Mouse (Mus musculus): ENCODE results near the gene Rrn3. TPM values are rescaled to one million over a fixed set of nuclear protein-coding genes. Genes with fewer than 3 reads are reported as not detected.
"Not testable (repeated sequence)": the region's sequence is repeated elsewhere in the genome, so short reads cannot be mapped to it uniquely, and the experiment has no call there.

Rrn3 gene
- polyA plus RNA-seq (2015; fragmentation: Nextera tagmentation; extraction: Ambion mirVana), result 88.3 and 96.1 TPM in 2 replicates

DNA sequence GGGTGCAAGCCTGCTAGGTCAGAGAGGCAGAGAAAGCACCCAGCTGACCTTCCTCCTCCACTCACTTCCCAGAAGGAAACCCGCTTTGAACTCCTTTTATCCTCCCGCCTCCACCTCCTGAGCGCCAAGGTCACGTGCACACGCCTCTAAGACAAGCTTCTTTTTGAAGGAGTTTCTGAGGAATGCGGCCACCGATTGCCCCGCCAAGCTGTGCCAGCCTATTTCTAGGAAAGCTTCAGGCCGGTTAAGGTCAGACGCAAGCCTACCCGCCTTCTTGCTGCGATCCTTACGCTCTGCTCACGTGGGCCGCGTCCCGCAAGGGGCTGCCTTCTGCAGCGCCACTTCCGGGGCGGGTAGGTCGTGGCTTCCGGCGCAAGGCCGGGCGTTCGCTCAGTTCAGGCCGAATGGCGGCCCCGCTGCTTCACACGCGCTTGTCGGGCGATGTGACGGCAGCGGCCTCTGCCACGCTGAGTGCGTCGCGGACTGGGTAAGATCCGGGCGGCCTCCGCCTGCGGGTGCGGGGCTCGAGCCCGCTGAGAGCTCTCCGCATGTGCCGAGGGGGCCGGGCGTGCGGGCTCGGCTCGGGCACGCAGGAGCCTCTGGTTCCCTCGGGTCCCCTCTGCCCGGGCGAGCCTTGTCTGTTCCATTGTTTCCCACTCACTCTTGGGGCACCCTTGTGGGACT lies at the start of gene Rrn3:
TSS of gene Rrn3 (plus strand) at position 356 of the 684 bp plus-strand sequence.
- under 1% methylated on average over 57 of the region's 57 CpGs for WGBS
- H3K36me3 ChIP-seq (ENCODE audit: control insufficient read depth, insufficient read depth, low read length), result peaks cover 8% of the 10 kb centered on the region
- peak within 1 kb of the TSS; percentile 94 for H3K4me3 ChIP-seq (ENCODE audit: low read depth, low read length)
- peak within 1 kb of the TSS; percentile 86 for H3K27ac ChIP-seq (ENCODE audit: low read length)
- peaks cover 18% of the 10 kb centered on the region for H3K4me1 ChIP-seq (ENCODE audit: control insufficient read depth, insufficient read depth, low read length)
- peak; percentile 100 for ATAC-seq
- H3K27me3 ChIP-seq (ENCODE audit: control insufficient read depth, insufficient read depth, low read depth, low read length), result no peaks in the 10 kb centered on the region
- no peaks in the 10 kb centered on the region for H3K9me3 ChIP-seq (replicated peaks; ENCODE audit: control insufficient read depth, low read length, poor library complexity, severe bottlenecking)
- H3K9ac ChIP-seq (ENCODE audit: low read depth, low read length), result peak within 1 kb of the TSS; percentile 94
- H3K4me2 ChIP-seq (ENCODE audit: low read length), result peak within 1 kb of the TSS; percentile 68

DNA sequence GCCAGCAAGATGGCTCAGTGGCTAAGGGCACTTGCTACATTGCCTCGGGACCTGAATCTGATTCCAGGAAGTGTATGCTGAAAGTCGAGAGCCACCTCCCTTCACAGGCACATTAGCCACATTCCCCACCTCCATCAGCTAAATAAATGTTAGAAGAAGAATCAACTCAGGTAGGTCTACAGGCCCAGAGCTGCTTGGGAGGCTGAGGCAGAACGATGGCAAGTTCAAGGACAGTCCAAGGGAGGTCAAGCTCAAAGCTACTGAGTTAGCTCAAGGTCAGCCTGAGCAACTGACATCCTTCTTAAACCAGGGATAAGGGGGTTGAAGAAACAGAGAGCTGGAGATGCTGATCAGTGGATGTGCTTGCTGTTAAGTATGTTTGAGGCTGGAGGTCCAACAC lies 47.7 kb upstream of the Rrn3 start:
- Histone ChIP-seq H3K4me1 (ENCODE audit: control insufficient read depth, insufficient read depth, low read length) (no peaks in the 10 kb centered on the region), H3K4me2 (ENCODE audit: low read length) (no peak overlapping the region), H3K27ac (ENCODE audit: low read length) (no peak overlapping the region), H3K36me3 (ENCODE audit: control insufficient read depth, insufficient read depth, low read length) (no peaks in the 10 kb centered on the region), H3K9ac (ENCODE audit: low read depth, low read length) (no peak overlapping the region), H3K9me3 (replicated peaks; ENCODE audit: control insufficient read depth, low read length, poor library complexity, severe bottlenecking) (no peaks in the 10 kb centered on the region), H3K27me3 (ENCODE audit: control insufficient read depth, insufficient read depth, low read depth, low read length) (no peaks in the 10 kb centered on the region), H3K4me3 (ENCODE audit: low read depth, low read length) (no peak overlapping the region)
- 81% methylated on average over 3 of the region's 3 CpGs for WGBS
- no peak for ATAC-seq

DNA sequence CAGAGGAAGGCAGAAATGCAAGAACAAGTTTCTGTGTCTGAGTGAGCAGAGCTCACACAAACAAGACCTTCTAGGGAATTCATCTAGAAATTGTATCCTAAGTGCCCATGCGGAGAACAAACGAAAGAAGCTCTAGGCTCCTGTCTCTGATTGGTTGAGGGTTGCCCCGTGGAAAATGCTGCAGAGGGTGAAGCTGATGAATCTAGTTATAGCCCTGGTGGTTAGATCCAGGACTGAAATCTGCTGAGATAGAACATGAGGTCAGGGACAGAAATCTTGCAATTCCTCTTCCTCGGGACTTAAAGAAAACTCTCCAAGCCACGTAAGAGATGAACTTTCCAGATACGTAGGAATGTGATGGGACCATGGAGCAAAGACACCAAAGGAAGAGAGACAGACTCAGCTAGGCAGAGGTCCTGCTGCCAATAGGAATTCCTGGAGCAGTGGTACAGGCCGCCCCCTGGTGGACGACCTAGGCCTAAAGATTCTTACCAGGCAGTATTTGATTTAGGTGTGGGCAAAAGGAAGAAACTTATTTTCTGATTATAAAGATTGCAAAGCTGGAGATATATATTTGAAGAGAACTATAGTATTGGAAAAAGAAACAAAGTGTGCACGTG lies 46.9 kb upstream of the Rrn3 start:
- ATAC-seq, result no peak
- no peaks in the 10 kb centered on the region for H3K36me3 ChIP-seq (ENCODE audit: control insufficient read depth, insufficient read depth, low read length)
- no peak overlapping the region for H3K4me2 ChIP-seq (ENCODE audit: low read length)
- H3K27ac ChIP-seq (ENCODE audit: low read length), result no peak overlapping the region
- H3K9me3 ChIP-seq (replicated peaks; ENCODE audit: control insufficient read depth, low read length, poor library complexity, severe bottlenecking), result no peaks in the 10 kb centered on the region
- H3K27me3 ChIP-seq (ENCODE audit: control insufficient read depth, insufficient read depth, low read depth, low read length), result no peaks in the 10 kb centered on the region
- no peak overlapping the region for H3K9ac ChIP-seq (ENCODE audit: low read depth, low read length)
- 25% methylated on average over 9 of the region's 9 CpGs for WGBS
- H3K4me1 ChIP-seq (ENCODE audit: control insufficient read depth, insufficient read depth, low read length), result no peaks in the 10 kb centered on the region
- no peak overlapping the region for H3K4me3 ChIP-seq (ENCODE audit: low read depth, low read length)

DNA sequence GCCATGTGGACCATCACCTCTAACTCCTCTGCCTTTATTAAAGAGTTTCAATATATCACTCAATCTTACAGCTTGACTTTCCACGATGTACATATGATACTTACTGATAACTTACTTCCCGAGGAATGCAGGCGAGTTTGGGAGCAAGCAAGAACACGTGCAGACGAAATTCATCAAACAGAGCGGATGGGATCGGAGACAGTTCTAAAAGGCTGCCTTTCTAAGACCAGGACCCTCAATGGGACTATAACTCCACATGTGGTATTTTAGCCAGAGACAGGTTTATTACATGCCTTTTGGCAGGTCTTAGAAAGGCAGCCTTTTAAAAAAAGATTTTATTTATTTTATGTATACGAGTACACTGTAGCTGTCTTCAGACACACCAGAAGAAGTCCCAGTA lies 44.5 kb upstream of the Rrn3 start:
- no peaks in the 10 kb centered on the region for H3K36me3 ChIP-seq (ENCODE audit: control insufficient read depth, insufficient read depth, low read length)
- no peak overlapping the region for H3K9ac ChIP-seq (ENCODE audit: low read depth, low read length)
- no peaks in the 10 kb centered on the region for H3K9me3 ChIP-seq (replicated peaks; ENCODE audit: control insufficient read depth, low read length, poor library complexity, severe bottlenecking)
- WGBS, result 89% methylated on average over 8 of the region's 8 CpGs
- H3K4me3 ChIP-seq (ENCODE audit: low read depth, low read length), result no peak overlapping the region
- no peaks in the 10 kb centered on the region for H3K27me3 ChIP-seq (ENCODE audit: control insufficient read depth, insufficient read depth, low read depth, low read length)
- no peak overlapping the region for H3K4me2 ChIP-seq (ENCODE audit: low read length)
- no peak for ATAC-seq
- no peak overlapping the region for H3K27ac ChIP-seq (ENCODE audit: low read length)
- no peaks in the 10 kb centered on the region for H3K4me1 ChIP-seq (ENCODE audit: control insufficient read depth, insufficient read depth, low read length)

DNA sequence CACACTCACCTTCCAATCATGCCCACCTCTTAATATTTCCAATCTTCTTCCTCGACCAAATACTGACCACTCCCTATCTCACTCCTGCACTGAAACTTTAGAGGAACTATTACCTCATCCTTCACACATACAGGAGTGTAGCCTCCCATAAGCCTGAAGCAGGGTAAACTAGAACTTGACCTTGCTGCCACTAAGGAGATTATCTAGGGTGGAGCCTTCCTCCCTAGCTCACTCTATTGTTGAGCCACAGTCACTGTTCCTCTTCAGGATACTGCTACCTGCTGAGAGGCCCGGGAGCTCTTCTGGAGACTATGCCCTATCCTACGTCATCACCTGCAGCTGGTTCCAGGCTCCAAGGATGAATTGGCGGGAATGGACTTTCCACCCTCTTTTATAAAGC lies 41.5 kb upstream of the Rrn3 start:
- not testable (repeated sequence) for H3K4me3 ChIP-seq (ENCODE audit: low read depth, low read length); H3K27me3 ChIP-seq (ENCODE audit: control insufficient read depth, insufficient read depth, low read depth, low read length); H3K4me2 ChIP-seq (ENCODE audit: low read length); H3K27ac ChIP-seq (ENCODE audit: low read length); H3K4me1 ChIP-seq (ENCODE audit: control insufficient read depth, insufficient read depth, low read length); H3K9ac ChIP-seq (ENCODE audit: low read depth, low read length); ATAC-seq; H3K36me3 ChIP-seq (ENCODE audit: control insufficient read depth, insufficient read depth, low read length); H3K9me3 ChIP-seq (replicated peaks; ENCODE audit: control insufficient read depth, low read length, poor library complexity, severe bottlenecking)
- WGBS, result 59% methylated on average over 4 of the region's 4 CpGs

DNA sequence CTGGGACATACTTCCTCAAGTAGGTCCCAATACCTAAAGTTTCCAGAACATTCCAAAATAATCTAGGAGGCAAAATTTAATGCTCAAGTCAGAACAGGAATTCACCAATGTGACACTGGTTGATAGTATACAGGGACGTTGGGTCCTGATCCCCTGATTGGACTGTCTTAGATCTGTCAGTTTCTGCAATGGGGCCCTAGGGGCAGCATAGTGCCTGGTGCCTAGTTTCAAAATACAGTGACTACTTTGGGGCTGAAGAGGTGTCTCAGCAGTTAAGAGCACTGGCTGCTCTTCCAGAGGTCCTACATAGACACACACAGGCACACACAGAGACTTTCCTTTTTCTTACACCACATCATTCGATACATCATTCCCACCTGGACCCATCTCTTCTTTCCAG lies 39.7 kb upstream of the Rrn3 start:
- Histone ChIP-seq H3K36me3 (ENCODE audit: control insufficient read depth, insufficient read depth, low read length) (no peaks in the 10 kb centered on the region), H3K4me1 (ENCODE audit: control insufficient read depth, insufficient read depth, low read length) (no peaks in the 10 kb centered on the region), H3K4me2 (ENCODE audit: low read length) (no peak overlapping the region), H3K27ac (ENCODE audit: low read length) (no peak overlapping the region), H3K9me3 (replicated peaks; ENCODE audit: control insufficient read depth, low read length, poor library complexity, severe bottlenecking) (no peaks in the 10 kb centered on the region), H3K4me3 (ENCODE audit: low read depth, low read length) (no peak overlapping the region), H3K27me3 (ENCODE audit: control insufficient read depth, insufficient read depth, low read depth, low read length) (no peaks in the 10 kb centered on the region), H3K9ac (ENCODE audit: low read depth, low read length) (no peak overlapping the region)
- ATAC-seq, result no peak
- 71% methylated on average over 2 of the region's 2 CpGs for WGBS

DNA sequence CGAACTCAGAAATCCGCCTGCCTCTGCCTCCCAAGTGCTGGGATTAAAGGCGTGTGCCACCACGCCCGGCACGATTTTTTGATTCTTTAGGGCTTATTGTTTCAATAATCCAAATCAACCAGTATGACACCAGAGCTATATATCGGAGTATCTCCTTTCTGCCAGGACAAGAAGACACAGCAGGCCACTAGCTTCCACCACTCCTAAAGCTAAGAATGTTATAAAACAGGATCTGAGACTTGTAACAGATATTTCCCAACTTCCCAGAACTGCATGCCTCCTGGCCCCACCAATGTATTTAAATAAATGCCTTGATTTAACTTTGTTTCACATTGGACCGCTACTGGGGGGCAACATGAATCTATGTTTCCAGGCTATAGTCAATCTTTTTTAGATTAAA lies 32.8 kb upstream of the Rrn3 start:
- H3K4me3 ChIP-seq (ENCODE audit: low read depth, low read length), result no peak overlapping the region
- WGBS, result 92% methylated on average over 8 of the region's 8 CpGs
- no peak overlapping the region for H3K27ac ChIP-seq (ENCODE audit: low read length)
- H3K36me3 ChIP-seq (ENCODE audit: control insufficient read depth, insufficient read depth, low read length), result no peaks in the 10 kb centered on the region
- no peak overlapping the region for H3K9ac ChIP-seq (ENCODE audit: low read depth, low read length)
- H3K4me1 ChIP-seq (ENCODE audit: control insufficient read depth, insufficient read depth, low read length), result no peaks in the 10 kb centered on the region
- no peaks in the 10 kb centered on the region for H3K27me3 ChIP-seq (ENCODE audit: control insufficient read depth, insufficient read depth, low read depth, low read length)
- no peak for ATAC-seq
- no peaks in the 10 kb centered on the region for H3K9me3 ChIP-seq (replicated peaks; ENCODE audit: control insufficient read depth, low read length, poor library complexity, severe bottlenecking)
- H3K4me2 ChIP-seq (ENCODE audit: low read length), result no peak overlapping the region

DNA sequence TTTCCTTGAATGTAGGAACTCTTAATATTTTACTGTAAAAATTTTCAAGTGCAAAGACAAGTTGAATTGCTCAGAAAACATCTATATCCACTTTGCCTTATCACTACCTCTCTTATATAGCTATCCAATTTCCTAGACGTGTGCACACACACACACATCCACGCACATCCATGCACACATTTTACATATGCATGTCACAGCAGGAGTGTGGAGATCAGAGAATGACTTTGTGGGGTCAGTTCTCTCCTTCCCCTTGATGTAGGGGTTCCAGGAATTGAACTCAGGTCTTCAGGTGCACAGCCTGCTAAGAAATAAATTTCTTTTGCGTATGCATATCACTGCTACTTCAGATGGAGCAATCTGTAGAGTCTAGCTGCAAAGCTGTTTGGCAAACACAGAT lies 32.4 kb upstream of the Rrn3 start:
- H3K36me3 ChIP-seq (ENCODE audit: control insufficient read depth, insufficient read depth, low read length), result no peaks in the 10 kb centered on the region
- no peaks in the 10 kb centered on the region for H3K4me1 ChIP-seq (ENCODE audit: control insufficient read depth, insufficient read depth, low read length)
- H3K27me3 ChIP-seq (ENCODE audit: control insufficient read depth, insufficient read depth, low read depth, low read length), result no peaks in the 10 kb centered on the region
- no peak for ATAC-seq
- WGBS, result 68% methylated on average over 3 of the region's 3 CpGs
- H3K4me2 ChIP-seq (ENCODE audit: low read length), result no peak overlapping the region
- H3K27ac ChIP-seq (ENCODE audit: low read length), result no peak overlapping the region
- no peaks in the 10 kb centered on the region for H3K9me3 ChIP-seq (replicated peaks; ENCODE audit: control insufficient read depth, low read length, poor library complexity, severe bottlenecking)
- no peak overlapping the region for H3K4me3 ChIP-seq (ENCODE audit: low read depth, low read length)
- H3K9ac ChIP-seq (ENCODE audit: low read depth, low read length), result no peak overlapping the region

DNA sequence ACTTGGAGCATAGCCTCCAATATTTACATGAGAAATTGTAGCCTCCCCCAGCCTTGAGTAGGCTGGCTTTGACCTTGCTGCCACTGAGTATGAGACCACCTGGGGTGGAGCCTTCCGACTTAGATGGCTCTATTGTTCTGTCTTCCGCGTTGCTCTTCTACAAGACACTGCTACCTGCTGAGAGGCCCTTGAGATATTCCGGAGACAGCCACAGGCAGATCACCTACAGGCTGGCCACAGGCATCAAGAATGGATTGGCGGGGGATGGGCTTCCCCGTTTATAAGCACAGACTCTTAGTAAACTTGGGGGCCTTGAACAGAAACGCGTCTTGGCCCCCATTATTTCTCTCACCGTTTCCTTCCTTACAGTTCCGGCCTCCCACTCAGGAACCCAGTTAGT lies 31.7 kb upstream of the Rrn3 start:
- not testable (repeated sequence) for H3K4me1 ChIP-seq (ENCODE audit: control insufficient read depth, insufficient read depth, low read length); H3K4me2 ChIP-seq (ENCODE audit: low read length); H3K36me3 ChIP-seq (ENCODE audit: control insufficient read depth, insufficient read depth, low read length); H3K9me3 ChIP-seq (replicated peaks; ENCODE audit: control insufficient read depth, low read length, poor library complexity, severe bottlenecking); H3K27me3 ChIP-seq (ENCODE audit: control insufficient read depth, insufficient read depth, low read depth, low read length); H3K4me3 ChIP-seq (ENCODE audit: low read depth, low read length); H3K9ac ChIP-seq (ENCODE audit: low read depth, low read length); ATAC-seq; H3K27ac ChIP-seq (ENCODE audit: low read length)
- WGBS, result 12% methylated on average over 10 of the region's 10 CpGs
